21 mouse cellular contexts compared by ENCODE assay signal in the genomic region with DNA sequence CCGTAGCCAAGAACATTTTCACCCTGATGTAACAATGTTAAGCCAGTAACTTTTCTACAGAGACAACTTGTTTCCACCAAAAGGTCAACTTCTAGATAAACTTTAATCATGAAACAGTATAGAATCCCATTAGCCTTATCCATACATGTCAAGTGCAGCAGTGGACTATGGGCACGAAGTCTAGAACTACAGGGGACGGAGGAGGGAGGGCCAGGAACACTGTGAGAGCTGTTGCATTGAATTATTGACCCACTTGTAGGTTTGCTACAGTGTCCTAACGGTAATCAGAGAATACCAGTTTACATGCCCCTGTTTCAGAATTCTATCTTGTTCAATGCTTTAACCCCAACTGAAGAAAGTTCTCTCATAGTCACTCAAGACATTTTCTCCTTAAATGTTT. TPM values are rescaled to one million over a fixed set of nuclear protein-coding genes. Genes with fewer than 3 reads are reported as not detected.
DNase-seq lines count a peak whose midpoint lies in the region; ATAC-seq lines count a peak whose summit lies in the region.
"Had no signal": no experiment of that assay in that cellular context is flagged by ENCODE, and none has a peak within 500 bp of the region (broad histone marks: within the 10 kb centered on the region; RNA-seq: fewer than 3 reads in every experiment).

No protein-coding gene starts in this region.

- peak; percentile 55; the same call in 1 of the 2 replicates for ATAC-seq in kidney, embryonic 15.5 days (replicated peaks; ENCODE audit: low FRiP score)
- peak; percentile 48; the same call in 1 of the 2 replicates for ATAC-seq in stomach, embryonic 15.5 days (ENCODE audit: insufficient read depth, low FRiP score, low read depth)
- ATAC-seq: CD4-positive, CD25-positive, alpha-beta regulatory T cell, adult 4 months; forebrain, embryonic 15.5 days had no signal

- H3K27me3 ChIP-seq in kidney, embryonic 15.5 days, result no peaks in the 10 kb centered on the region
- no peaks in the 10 kb centered on the region for H3K27me3 ChIP-seq in embryonic facial prominence, embryonic 10.5 days (replicated peaks; ENCODE audit: low read depth, poor library complexity, severe bottlenecking)
- no peaks in the 10 kb centered on the region for H3K27me3 ChIP-seq in stomach, embryonic 15.5 days (replicated peaks)
- H3K27me3 ChIP-seq: embryonic facial prominence, embryonic 15.5 days; forebrain, embryonic 15.5 days; hindbrain, embryonic 15.5 days had no signal

- no peak for DNase-seq in kidney, adult 18-20 months
- DNase-seq in 3T3-L1 (ENCODE audit: low read depth, low spot score), result peak; percentile 28
- DNase-seq in embryonic facial prominence, embryonic 10.5 days (ENCODE audit: low spot score), result no peak
- no peak for DNase-seq in left cerebral cortex, adult 11 months (ENCODE audit: low spot score)
- DNase-seq in cerebellum, adult 9-10 months, result no peak
- DNase-seq: adrenal gland, adult 8-10 months; adrenal gland, postnatal 36 days; B cell, adult 2 months; cerebellum, adult 2 months; cerebellum, postnatal 14 days; gastrocnemius, postnatal 36 days; heart, adult 18-20 months; heart, postnatal 10 days had no signal

- H3K4me1 ChIP-seq in kidney, embryonic 15.5 days, result peaks cover 28% of the 10 kb centered on the region
- H3K4me1 ChIP-seq in embryonic facial prominence, embryonic 10.5 days, result peaks cover 16% of the 10 kb centered on the region
- peaks cover 4% of the 10 kb centered on the region; the same call in 1 of the 2 replicates for H3K4me1 ChIP-seq in stomach, embryonic 15.5 days
- H3K4me1 ChIP-seq: forebrain, embryonic 15.5 days; heart, embryonic 10.5 days; hindbrain, embryonic 15.5 days had no signal

- 26% methylated on average over 4 of the region's 4 CpGs for WGBS in kidney, embryonic 15.5 days
- WGBS in embryonic facial prominence, embryonic 10.5 days, result 75% methylated on average over 4 of the region's 4 CpGs
- WGBS in stomach, embryonic 15.5 days, result 47% methylated on average over 4 of the region's 4 CpGs

- no peak overlapping the region for H3K9ac ChIP-seq in kidney, embryonic 15.5 days
- H3K9ac ChIP-seq in stomach, embryonic 15.5 days, result no peak overlapping the region
- H3K9ac ChIP-seq: embryonic facial prominence, embryonic 15.5 days; forebrain, embryonic 15.5 days; hindbrain, embryonic 15.5 days had no signal

- no peak overlapping the region for H3K4me2 ChIP-seq in kidney, embryonic 15.5 days
- H3K4me2 ChIP-seq in stomach, embryonic 15.5 days, result no peak overlapping the region
- H3K4me2 ChIP-seq: embryonic facial prominence, embryonic 15.5 days; forebrain, embryonic 15.5 days; hindbrain, embryonic 15.5 days had no signal

- no peak overlapping the region for H3K4me3 ChIP-seq in kidney, embryonic 15.5 days (replicated peaks)
- no peak overlapping the region for H3K4me3 ChIP-seq in embryonic facial prominence, embryonic 10.5 days
- no peak overlapping the region for H3K4me3 ChIP-seq in stomach, embryonic 15.5 days (replicated peaks)
- H3K4me3 ChIP-seq: embryonic facial prominence, embryonic 15.5 days; forebrain, embryonic 15.5 days; heart, embryonic 10.5 days; hindbrain, embryonic 15.5 days had no signal

- peaks cover 5% of the 10 kb centered on the region; the same call in 1 of the 2 replicates for H3K36me3 ChIP-seq in kidney, embryonic 15.5 days
- H3K36me3 ChIP-seq in embryonic facial prominence, embryonic 10.5 days (replicated peaks), result no peaks in the 10 kb centered on the region
- H3K36me3 ChIP-seq in stomach, embryonic 15.5 days, result no peaks in the 10 kb centered on the region
- H3K36me3 ChIP-seq: embryonic facial prominence, embryonic 15.5 days; forebrain, embryonic 15.5 days; G1E; heart, embryonic 10.5 days; hindbrain, embryonic 15.5 days had no signal

- no peaks in the 10 kb centered on the region for H3K9me3 ChIP-seq in kidney, embryonic 15.5 days (replicated peaks)
- H3K9me3 ChIP-seq in embryonic facial prominence, embryonic 10.5 days, result no peaks in the 10 kb centered on the region
- H3K9me3 ChIP-seq in stomach, embryonic 15.5 days, result no peaks in the 10 kb centered on the region
- H3K9me3 ChIP-seq: embryonic facial prominence, embryonic 15.5 days; forebrain, embryonic 15.5 days; heart, embryonic 10.5 days; hindbrain, embryonic 15.5 days had no signal

- peak overlapping the region; percentile 78 for H3K27ac ChIP-seq in kidney, embryonic 15.5 days
- 0 out of 2 replicates have a peak overlapping the region, but pooled peaks have one; percentile 67 for H3K27ac ChIP-seq in embryonic facial prominence, embryonic 10.5 days (replicated peaks)
- no peak overlapping the region for H3K27ac ChIP-seq in stomach, embryonic 15.5 days
- H3K27ac ChIP-seq: embryonic facial prominence, embryonic 15.5 days; forebrain, embryonic 15.5 days; heart, embryonic 10.5 days; hindbrain, embryonic 15.5 days had no signal

RNA-seq across cellular contexts. Expression of gene Adamts16, which starts 48.0 kb away (rescaled TPM):
- 14.5 and 15.2 TPM in 2 replicates for polyA plus RNA-seq in kidney, embryonic 15.5 days (2015; fragmentation: Nextera tagmentation; extraction: Ambion mirVana)
- 0.33 and 0.36 TPM in 2 replicates for polyA plus RNA-seq in embryonic facial prominence, embryonic 10.5 days (2016; fragmentation: Nextera tagmentation; extraction: Ambion mirVana)
- 2.6 and 3.5 TPM in 2 replicates for polyA plus RNA-seq in stomach, embryonic 15.5 days (2015; fragmentation: Nextera tagmentation; extraction: Ambion mirVana)
- polyA plus RNA-seq: CD4-positive, CD25-positive, alpha-beta regulatory T cell, adult 4 months; G1E had no signal
